Mouse (Mus musculus) c-Kit-positive CD71-negative TER-119-negative erythroid progenitor cells, embryonic 14.5 days (primary cell): ENCODE results near the gene Tex36.

Experiments used
- DNase-seq: peaks from one replicate; pipeline ENCODE4 v3.0.0-alpha.2; 2013; ENCODE audit warnings: low read depth

Gene Tex36

GRCm38 (mm10) chr7:133591750-133592149 lies 10.2 kb downstream of the Tex36 start:
- DNase-seq: no peak

GRCm38 (mm10) chr7:133583216-133583615 lies 18.7 kb downstream of the Tex36 start:
- DNase-seq: no peak

- no peak for DNase-seq
These were observed 21.7 kb downstream of the Tex36 start for GRCm38 (mm10) chr7:133580296-133580640.

GRCm38 (mm10) chr7:133579491-133580295 lies 22.3 kb downstream of the Tex36 start:
- no peak for DNase-seq

- no peak for DNase-seq
These were observed 25.1 kb downstream of the Tex36 start for GRCm38 (mm10) chr7:133576825-133577224.

- DNase-seq: no peak
These were observed 25.7 kb downstream of the Tex36 start for GRCm38 (mm10) chr7:133576281-133576680.

- DNase-seq: no peak
These were observed 30.0 kb downstream of the Tex36 start for GRCm38 (mm10) chr7:133571927-133572326.

- DNase-seq: no peak
These were observed 32.6 kb downstream of the Tex36 start for GRCm38 (mm10) chr7:133569194-133569880.

- no peak for DNase-seq
These were observed 37.4 kb downstream of the Tex36 start for GRCm38 (mm10) chr7:133564600-133564999.

GRCm38 (mm10) chr7:133563175-133563824 lies 38.7 kb downstream of the Tex36 start:
- DNase-seq: no peak

- no peak for DNase-seq
These were observed 46.0 kb downstream of the Tex36 start for GRCm38 (mm10) chr7:133555786-133556492.

- DNase-seq: no peak
These were observed 49.5 kb downstream of the Tex36 start for GRCm38 (mm10) chr7:133552306-133552991.

GRCm38 (mm10) chr7:133551000-133551399 lies 51.0 kb downstream of the Tex36 start:
- DNase-seq: no peak

- DNase-seq: no peak
These were observed 53.5 kb downstream of the Tex36 start for GRCm38 (mm10) chr7:133548434-133548833.

GRCm38 (mm10) chr7:133545631-133546030 lies 56.3 kb downstream of the Tex36 start:
- DNase-seq: no peak

GRCm38 (mm10) chr7:133544966-133545365 lies 57.0 kb downstream of the Tex36 start:
- no peak for DNase-seq

GRCm38 (mm10) chr7:133543131-133543530 lies 58.8 kb downstream of the Tex36 start:
- DNase-seq: no peak

GRCm38 (mm10) chr7:133537366-133537765 lies 64.6 kb downstream of the Tex36 start:
- DNase-seq: no peak
